ENCODE assay signal across 14 mouse cellular contexts in the genomic region with DNA sequence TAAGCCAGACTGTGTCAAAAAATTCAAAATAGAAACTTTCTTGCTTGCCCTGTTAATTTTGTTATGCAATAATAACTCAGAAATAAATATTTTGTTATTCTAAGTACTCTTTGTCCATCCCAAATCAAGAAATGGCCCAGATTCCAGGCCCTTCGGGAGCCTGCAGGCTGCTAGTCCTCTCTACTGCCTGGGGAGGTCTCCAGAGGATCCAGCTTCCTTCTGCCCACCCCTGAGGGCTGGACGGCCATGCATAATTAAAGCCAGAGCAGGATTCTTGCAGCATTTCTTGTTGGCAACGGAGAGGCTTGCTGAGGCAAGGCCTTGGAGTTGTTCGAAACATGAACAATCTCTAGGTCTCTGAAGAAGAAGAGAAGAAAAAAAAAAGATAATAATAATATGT.
A peak's percentile ranks its signal among the peaks of the same experiment; 100 is the strongest.
DNase-seq lines count a peak whose midpoint lies in the region; TF ChIP-seq lines count a peak whose summit lies in the region.
"Had no signal": no experiment of that assay in that cellular context is flagged by ENCODE, and none has a peak within 500 bp of the region (broad histone marks: within the 10 kb centered on the region; RNA-seq: fewer than 3 reads in every experiment).

No protein-coding gene starts in this region.

- no peaks in the 10 kb centered on the region for H3K36me3 ChIP-seq in kidney, adult 2 months (ENCODE audit: control insufficient read depth, insufficient read depth, low read length)
- no peaks in the 10 kb centered on the region for H3K36me3 ChIP-seq in small intestine, adult 2 months (ENCODE audit: control insufficient read depth, insufficient read depth, low read length)
- H3K36me3 ChIP-seq: heart, embryonic 15.5 days; neural tube, embryonic 13.5 days had no signal

- H3K4me1 ChIP-seq in kidney, adult 2 months (ENCODE audit: control insufficient read depth, insufficient read depth, low read length), result no peaks in the 10 kb centered on the region
- peaks cover 3% of the 10 kb centered on the region; the same call in 1 of the 2 replicates for H3K4me1 ChIP-seq in small intestine, adult 2 months (ENCODE audit: control insufficient read depth, insufficient read depth, insufficient read length, low read length)

- no peak overlapping the region for H3K4me3 ChIP-seq in kidney, adult 2 months (ENCODE audit: insufficient read depth, low read depth, low read length)
- no peak overlapping the region for H3K4me3 ChIP-seq in small intestine, adult 2 months (ENCODE audit: low read depth, low read length)
- H3K4me3 ChIP-seq: heart, embryonic 15.5 days; neural tube, embryonic 13.5 days had no signal

- H3K27ac ChIP-seq in kidney, adult 2 months (ENCODE audit: insufficient read depth, low read depth, low read length), result no peak overlapping the region
- 0 out of 2 replicates have a peak overlapping the region, but pooled peaks have one; percentile 27 for H3K27ac ChIP-seq in small intestine, adult 2 months (ENCODE audit: insufficient read depth, low read depth, low read length)
- H3K27ac ChIP-seq: heart, embryonic 15.5 days; neural tube, embryonic 13.5 days had no signal

- H3K27me3 ChIP-seq in kidney, adult 2 months (replicated peaks; ENCODE audit: control insufficient read depth, insufficient read depth, low read length), result no peaks in the 10 kb centered on the region
- no peaks in the 10 kb centered on the region for H3K27me3 ChIP-seq in small intestine, adult 2 months (ENCODE audit: control insufficient read depth, insufficient read depth, low read length)
- H3K27me3 ChIP-seq: CH12.LX; heart, embryonic 15.5 days; neural tube, embryonic 13.5 days had no signal

- 74% methylated on average over 4 of the region's 4 CpGs for WGBS in kidney, adult 2 months
- 83% methylated on average over 4 of the region's 4 CpGs for WGBS in small intestine, adult 2 months

- TF ChIP-seq CTCF in kidney, adult 2 months (conservative IDR thresholded peaks at IDR 0.05; ENCODE audit: insufficient read depth, insufficient read length, low read depth, low read length), result 0 out of 2 replicates have a peak, but pooled peaks have one; percentile 1
- no peak for TF ChIP-seq CTCF in small intestine, adult 2 months (IDR thresholded peaks at IDR 0.05; ENCODE audit: extremely low read depth, insufficient read length, insufficient replicate concordance, low read depth, low read length)

- DNase-seq in kidney, adult 2 months, result peak; percentile 25
- DNase-seq in kidney, adult 9 months, result no peak
- DNase-seq in forelimb bud, embryonic 11.5 days (ENCODE audit: low read depth, low spot score), result peak; percentile 18
- DNase-seq in heart, postnatal 4 days, result peak; percentile 15
- no peak for DNase-seq in ovary, postnatal 36 days (ENCODE audit: low spot score)
- DNase-seq in left cerebral cortex, adult 11 months (ENCODE audit: low spot score), result no peak
- DNase-seq: cerebellum, adult 11-12 months; lung, embryonic 14.5 days; midbrain, embryonic 14.5 days; thymus, postnatal 36 days had no signal

- TF ChIP-seq POLR2A in kidney, adult 2 months (IDR thresholded peaks at IDR 0.05; ENCODE audit: low read depth, low read length), result no peak
- no peak for TF ChIP-seq POLR2A in small intestine, adult 2 months (IDR thresholded peaks at IDR 0.05; ENCODE audit: low read depth, low read length)

Comparison
In these comparisons a context has a peak if more than half of its experiments do, and no peak if none do; other contexts are left out.
1. DNase-seq: peak in kidney, adult 2 months (single experiment), forelimb bud, embryonic 11.5 days (single experiment) and heart, postnatal 4 days (single experiment); none in kidney, adult 9 months (single experiment), ovary, postnatal 36 days (single experiment) and left cerebral cortex, adult 11 months (single experiment).